ENCODE assay signal across 8 mouse cellular contexts in genomic region chr3:40443788-40444595, GRCm38 (mm10).
A peak's percentile ranks its signal among the peaks of the same experiment; 100 is the strongest.
DNase-seq lines count a peak whose midpoint lies in the region; ATAC-seq and TF ChIP-seq lines count a peak whose summit lies in the region.

No protein-coding gene starts in this region.

- 0 out of 2 replicates have a peak overlapping the region, but pooled peaks have one; percentile 11 for H3K4me2 ChIP-seq in intestine, embryonic 16.5 days (ENCODE audit: low read depth, low read length)
- no peak overlapping the region for H3K4me2 ChIP-seq in limb, embryonic 15.5 days
- peak overlapping the region; percentile 43 for H3K4me2 ChIP-seq in neural tube, embryonic 12.5 days (replicated peaks)

- H3K36me3 ChIP-seq in intestine, embryonic 16.5 days (ENCODE audit: control insufficient read depth, insufficient read depth, low read length), result no peaks in the 10 kb centered on the region
- H3K36me3 ChIP-seq in limb, embryonic 15.5 days, result no peaks in the 10 kb centered on the region
- H3K36me3 ChIP-seq in neural tube, embryonic 12.5 days, result no peaks in the 10 kb centered on the region

- 28% methylated on average over 20 of the region's 20 CpGs for WGBS in cerebellum, adult 2 months
- 30% methylated on average over 20 of the region's 20 CpGs for WGBS in intestine, embryonic 16.5 days
- 31% methylated on average over 20 of the region's 20 CpGs for WGBS in limb, embryonic 15.5 days
- 38% methylated on average over 20 of the region's 20 CpGs for WGBS in neural tube, embryonic 12.5 days

- H3K27ac ChIP-seq in cerebellum, adult 2 months (ENCODE audit: insufficient read depth, low read length), result no peak overlapping the region
- H3K27ac ChIP-seq in intestine, embryonic 16.5 days (ENCODE audit: low read length), result no peak overlapping the region
- H3K27ac ChIP-seq in limb, embryonic 15.5 days, result 0 out of 2 replicates have a peak overlapping the region, but pooled peaks have one; percentile 47
- H3K27ac ChIP-seq in neural tube, embryonic 12.5 days, result no peak overlapping the region

- no peak for ATAC-seq in intestine, embryonic 16.5 days
- ATAC-seq in limb, embryonic 15.5 days (ENCODE audit: insufficient number of reproducible peaks, low FRiP score, low TSS enrichment, low read depth), result no peak
- peak; percentile 50; the same call in 1 of the 2 replicates for ATAC-seq in neural tube, embryonic 12.5 days (ENCODE audit: low FRiP score, low read depth)

- no peak overlapping the region for H3K4me3 ChIP-seq in cerebellum, adult 2 months (replicated peaks; ENCODE audit: insufficient read depth, low read depth, low read length)
- no peak overlapping the region for H3K4me3 ChIP-seq in intestine, embryonic 16.5 days (ENCODE audit: low read length)
- H3K4me3 ChIP-seq in limb, embryonic 15.5 days, result no peak overlapping the region
- H3K4me3 ChIP-seq in neural tube, embryonic 12.5 days, result no peak overlapping the region

- no peaks in the 10 kb centered on the region for H3K9me3 ChIP-seq in intestine, embryonic 16.5 days (ENCODE audit: control insufficient read depth, low read length)
- no peaks in the 10 kb centered on the region for H3K9me3 ChIP-seq in limb, embryonic 15.5 days
- no peaks in the 10 kb centered on the region for H3K9me3 ChIP-seq in neural tube, embryonic 12.5 days

- H3K4me1 ChIP-seq in cerebellum, adult 2 months (ENCODE audit: control insufficient read depth, insufficient read depth, low read length), result no peaks in the 10 kb centered on the region
- H3K4me1 ChIP-seq in intestine, embryonic 16.5 days (ENCODE audit: control insufficient read depth, insufficient read depth, low read length), result peaks cover 2% of the 10 kb centered on the region; the same call in 1 of the 2 replicates
- peaks cover 20% of the 10 kb centered on the region for H3K4me1 ChIP-seq in limb, embryonic 15.5 days
- peaks cover 4% of the 10 kb centered on the region for H3K4me1 ChIP-seq in neural tube, embryonic 12.5 days

- TF ChIP-seq POLR2A in cerebellum, adult 2 months (IDR thresholded peaks at IDR 0.05; ENCODE audit: borderline replicate concordance, insufficient read depth, low read length), result no peak

- H3K27me3 ChIP-seq in cerebellum, adult 2 months (ENCODE audit: control insufficient read depth, insufficient read depth, low read length), result no peaks in the 10 kb centered on the region
- H3K27me3 ChIP-seq in intestine, embryonic 16.5 days (replicated peaks; ENCODE audit: control insufficient read depth, insufficient read depth, low read length), result no peaks in the 10 kb centered on the region
- H3K27me3 ChIP-seq in limb, embryonic 15.5 days, result no peaks in the 10 kb centered on the region
- 0 out of 2 replicates have a peak, but pooled peaks cover 4% of the 10 kb centered on the region for H3K27me3 ChIP-seq in neural tube, embryonic 12.5 days (replicated peaks)

- peak; percentile 45 for DNase-seq in urinary bladder, postnatal 14 days (ENCODE audit: low spot score)
- no peak for DNase-seq in urinary bladder, adult 2 months (ENCODE audit: low spot score)
- DNase-seq in cerebellum, adult 2 months, result peak; percentile 14 to 29
- peak; percentile 84 for DNase-seq in forelimb bud, embryonic 11.5 days (ENCODE audit: low read depth, low spot score)
- DNase-seq in thymus, postnatal 4 days, result peak; percentile 76

- TF ChIP-seq CTCF in cerebellum, adult 2 months (IDR thresholded peaks at IDR 0.05; ENCODE audit: borderline replicate concordance, insufficient read depth, low read depth, low read length), result peak; percentile 62; the same call in 1 of the 2 replicates

- no peak overlapping the region for H3K9ac ChIP-seq in intestine, embryonic 16.5 days (ENCODE audit: low read depth, low read length)
- H3K9ac ChIP-seq in limb, embryonic 15.5 days, result no peak overlapping the region
- no peak overlapping the region for H3K9ac ChIP-seq in neural tube, embryonic 12.5 days
